Mouse (Mus musculus): ENCODE results near the gene Nfatc4. TPM values are rescaled to one million over a fixed set of nuclear protein-coding genes. Genes with fewer than 3 reads are reported as not detected.
A peak's percentile ranks its signal among the peaks of the same experiment; 100 is the strongest.

Gene Nfatc4
- polyA plus RNA-seq, 1 experiment from 2014 or later = 21.1 TPM

- 75% methylated on average over 4 of the region's 4 CpGs for WGBS
- Histone ChIP-seq H3K4me3 (ENCODE audit: low read length) (no peak overlapping the region), H3K27me3 (replicated peaks; ENCODE audit: control insufficient read depth, insufficient read depth, low read length) (no peaks in the 10 kb centered on the region), H3K4me2 (ENCODE audit: low read depth, low read length) (no peak overlapping the region), H3K9me3 (ENCODE audit: control insufficient read depth, low read length) (no peaks in the 10 kb centered on the region), H3K36me3 (ENCODE audit: control insufficient read depth, insufficient read depth, low read length) (no peaks in the 10 kb centered on the region), H3K9ac (ENCODE audit: low read depth, low read length) (no peak overlapping the region), H3K4me1 (ENCODE audit: control insufficient read depth, insufficient read depth, low read length) (no peaks in the 10 kb centered on the region), H3K27ac (ENCODE audit: low read length) (no peak overlapping the region)
- no peak for ATAC-seq
These were observed 19.9 kb downstream of the Nfatc4 start for GRCm38 (mm10) chr14:55842794-55843193.

- 55% methylated on average over 9 of the region's 9 CpGs for WGBS
- ATAC-seq = no peak
- no peak overlapping the region for H3K27ac ChIP-seq (ENCODE audit: low read length)
These were observed 22.8 kb downstream of the Nfatc4 start for GRCm38 (mm10) chr14:55845506-55846294.

GRCm38 (mm10) chr14:55850885-55851284 is 27.9 kb downstream of the Nfatc4 start:
- H3K4me2 ChIP-seq (ENCODE audit: low read depth, low read length) = no peak overlapping the region
- H3K4me1 ChIP-seq (ENCODE audit: control insufficient read depth, insufficient read depth, low read length) = peaks cover 24% of the 10 kb centered on the region
- H3K9ac ChIP-seq (ENCODE audit: low read depth, low read length) = no peak overlapping the region
- H3K36me3 ChIP-seq (ENCODE audit: control insufficient read depth, insufficient read depth, low read length) = no peaks in the 10 kb centered on the region
- ATAC-seq = no peak
- WGBS = 45% methylated on average over 6 of the region's 6 CpGs
- H3K9me3 ChIP-seq (ENCODE audit: control insufficient read depth, low read length) = no peaks in the 10 kb centered on the region
- no peak overlapping the region for H3K4me3 ChIP-seq (ENCODE audit: low read length)
- no peaks in the 10 kb centered on the region for H3K27me3 ChIP-seq (replicated peaks; ENCODE audit: control insufficient read depth, insufficient read depth, low read length)
- no peak overlapping the region for H3K27ac ChIP-seq (ENCODE audit: low read length)

More at GRCm38 (mm10) chr14:55845506-55846294, 22.8 kb downstream of the Nfatc4 start:
- Histone ChIP-seq H3K9ac (ENCODE audit: low read depth, low read length) (no peak overlapping the region), H3K9me3 (ENCODE audit: control insufficient read depth, low read length) (no peaks in the 10 kb centered on the region), H3K27me3 (replicated peaks; ENCODE audit: control insufficient read depth, insufficient read depth, low read length) (no peaks in the 10 kb centered on the region), H3K4me1 (ENCODE audit: control insufficient read depth, insufficient read depth, low read length) (0 out of 2 replicates have a peak, but pooled peaks cover under 1% of the 10 kb centered on the region), H3K36me3 (ENCODE audit: control insufficient read depth, insufficient read depth, low read length) (no peaks in the 10 kb centered on the region), H3K4me2 (ENCODE audit: low read depth, low read length) (no peak overlapping the region), H3K4me3 (ENCODE audit: low read length) (no peak overlapping the region)

- 5% methylated on average over 11 of the region's 11 CpGs for WGBS
- H3K4me3 ChIP-seq (ENCODE audit: low read length) = peak overlapping the region; percentile 73
- H3K4me2 ChIP-seq (ENCODE audit: low read depth, low read length) = peak overlapping the region; percentile 78
- peaks cover 41% of the 10 kb centered on the region for H3K4me1 ChIP-seq (ENCODE audit: control insufficient read depth, insufficient read depth, low read length)
- no peaks in the 10 kb centered on the region for H3K27me3 ChIP-seq (replicated peaks; ENCODE audit: control insufficient read depth, insufficient read depth, low read length)
- H3K9ac ChIP-seq (ENCODE audit: low read depth, low read length) = peak overlapping the region; percentile 84
- no peaks in the 10 kb centered on the region for H3K36me3 ChIP-seq (ENCODE audit: control insufficient read depth, insufficient read depth, low read length)
- H3K9me3 ChIP-seq (ENCODE audit: control insufficient read depth, low read length) = no peaks in the 10 kb centered on the region
- ATAC-seq = peak; percentile 55
- peak overlapping the region; percentile 97 for H3K27ac ChIP-seq (ENCODE audit: low read length)
These were observed 30.0 kb downstream of the Nfatc4 start for GRCm38 (mm10) chr14:55852646-55853551.

GRCm38 (mm10) chr14:55853621-55854285 is 30.8 kb downstream of the Nfatc4 start, which contains the start of gene Nynrin:
Gene Nynrin (plus strand): TSS chr14:55854010.
- Histone ChIP-seq H3K27ac (ENCODE audit: low read length) (peak within 1 kb of the TSS; percentile 97), H3K4me3 (ENCODE audit: low read length) (peak within 1 kb of the TSS; percentile 73), H3K27me3 (replicated peaks; ENCODE audit: control insufficient read depth, insufficient read depth, low read length) (no peaks in the 10 kb centered on the region), H3K4me2 (ENCODE audit: low read depth, low read length) (peak within 1 kb of the TSS; percentile 78), H3K4me1 (ENCODE audit: control insufficient read depth, insufficient read depth, low read length) (peaks cover 43% of the 10 kb centered on the region), H3K9ac (ENCODE audit: low read depth, low read length) (peak within 1 kb of the TSS; percentile 84), H3K36me3 (ENCODE audit: control insufficient read depth, insufficient read depth, low read length) (no peaks in the 10 kb centered on the region), H3K9me3 (ENCODE audit: control insufficient read depth, low read length) (no peaks in the 10 kb centered on the region)
- WGBS = under 1% methylated on average over 32 of the region's 33 CpGs
- ATAC-seq = peak; percentile 87

- 0% methylated on average over 9 of the region's 9 CpGs for WGBS
These were observed 31.6 kb downstream of the Nfatc4 start for GRCm38 (mm10) chr14:55854406-55855100.

GRCm38 (mm10) chr14:55855101-55855561 is 32.2 kb downstream of the Nfatc4 start:
- Histone ChIP-seq H3K27me3 (replicated peaks; ENCODE audit: control insufficient read depth, insufficient read depth, low read length) (no peaks in the 10 kb centered on the region), H3K36me3 (ENCODE audit: control insufficient read depth, insufficient read depth, low read length) (no peaks in the 10 kb centered on the region), H3K4me1 (ENCODE audit: control insufficient read depth, insufficient read depth, low read length) (peaks cover 43% of the 10 kb centered on the region), H3K4me3 (ENCODE audit: low read length) (peak overlapping the region; percentile 73), H3K9me3 (ENCODE audit: control insufficient read depth, low read length) (no peaks in the 10 kb centered on the region), H3K4me2 (ENCODE audit: low read depth, low read length) (peak overlapping the region; percentile 78), H3K9ac (ENCODE audit: low read depth, low read length) (peak overlapping the region; percentile 84), H3K27ac (ENCODE audit: low read length) (peak overlapping the region; percentile 97)
- WGBS = 0% methylated on average over 4 of the region's 4 CpGs
- peak; percentile 62 for ATAC-seq

More at GRCm38 (mm10) chr14:55854406-55855100, 31.6 kb downstream of the Nfatc4 start:
- ATAC-seq = peak; percentile 62
- Histone ChIP-seq H3K27ac (ENCODE audit: low read length) (peak overlapping the region; percentile 97), H3K36me3 (ENCODE audit: control insufficient read depth, insufficient read depth, low read length) (no peaks in the 10 kb centered on the region), H3K4me2 (ENCODE audit: low read depth, low read length) (peak overlapping the region; percentile 78), H3K4me3 (ENCODE audit: low read length) (peak overlapping the region; percentile 73), H3K9me3 (ENCODE audit: control insufficient read depth, low read length) (no peaks in the 10 kb centered on the region), H3K9ac (ENCODE audit: low read depth, low read length) (peak overlapping the region; percentile 84), H3K4me1 (ENCODE audit: control insufficient read depth, insufficient read depth, low read length) (peaks cover 43% of the 10 kb centered on the region), H3K27me3 (replicated peaks; ENCODE audit: control insufficient read depth, insufficient read depth, low read length) (no peaks in the 10 kb centered on the region)

GRCm38 (mm10) chr14:55857588-55857987 is 34.6 kb downstream of the Nfatc4 start:
- Histone ChIP-seq H3K36me3 (ENCODE audit: control insufficient read depth, insufficient read depth, low read length) (no peaks in the 10 kb centered on the region), H3K27ac (ENCODE audit: low read length) (no peak overlapping the region), H3K9ac (ENCODE audit: low read depth, low read length) (no peak overlapping the region), H3K9me3 (ENCODE audit: control insufficient read depth, low read length) (no peaks in the 10 kb centered on the region), H3K27me3 (replicated peaks; ENCODE audit: control insufficient read depth, insufficient read depth, low read length) (no peaks in the 10 kb centered on the region), H3K4me1 (ENCODE audit: control insufficient read depth, insufficient read depth, low read length) (peaks cover 50% of the 10 kb centered on the region), H3K4me3 (ENCODE audit: low read length) (peak overlapping the region; percentile 10; the same call in 1 of the 2 replicates), H3K4me2 (ENCODE audit: low read depth, low read length) (no peak overlapping the region)
- ATAC-seq = no peak
- 45% methylated on average over 4 of the region's 4 CpGs for WGBS
